Mouse (Mus musculus): ENCODE measurements around the gene Lasp1. TPM values are rescaled to one million over a fixed set of nuclear protein-coding genes. Genes with fewer than 3 reads are reported as not detected.

The Lasp1 gene
- total and polyA plus RNA-seq, 3 experiments = 12.5 to 45.4 (median 18.6) TPM

- H3K4me1 ChIP-seq (ENCODE audit: control insufficient read depth in 1 of 2, insufficient read depth in 2 of 2) = peaks cover 16 to 67% of the 10 kb centered on the region in 2 experiments
- no peak for DNase-seq (ENCODE audit: extremely low read depth)
- no peak overlapping the region for H3K4me2 ChIP-seq (ENCODE audit: insufficient read depth, low read depth, poor library complexity, severe bottlenecking)
- H3K36me3 ChIP-seq (replicated peaks in 1 of 2; ENCODE audit: control insufficient read depth in 1 of 2, insufficient read depth in 1 of 2, low read length in 1 of 2) = peaks cover 2 to 81% of the 10 kb centered on the region in 2 experiments
- H3K9ac ChIP-seq (ENCODE audit: insufficient read depth, low read depth) = no peak overlapping the region
- in situ Hi-C loops (cut with MboI; ENCODE audit: low pct_ligation_motif_present, low pct_unique_long_range_greater_than_20kb, low sequenced_read_pairs) = no loop called here
- no peak overlapping the region for H3K4me3 ChIP-seq (replicated peaks in 1 of 3; ENCODE audit: low read depth in 2 of 3, low read length in 2 of 3, poor library complexity in 1 of 3)
- dilution Hi-C loops (cut with MboI; ENCODE audit: extremely low pct_ligation_motif_present, extremely low pct_unique_long_range_greater_than_20kb, low sequenced_read_pairs) = no loop called here
- no peak overlapping the region for H3K27ac ChIP-seq (ENCODE audit: insufficient read depth, low read depth)
- no peaks in the 10 kb centered on the region for H3K79me2 ChIP-seq (replicated peaks; ENCODE audit: control insufficient read depth, extremely low read depth, insufficient read depth, poor library complexity, severe bottlenecking)
- no peaks in the 10 kb centered on the region for H3K9me3 ChIP-seq (replicated peaks; ENCODE audit: low read length)
- no peaks in the 10 kb centered on the region for H3K27me3 ChIP-seq (replicated peaks)
- TF ChIP-seq EP300 (IDR thresholded peaks at IDR 0.05; ENCODE audit: low read length) (no peak), RCOR1 (conservative IDR thresholded peaks at IDR 0.05; ENCODE audit: low read depth, low read length) (no peak), NRF1 (IDR thresholded peaks at IDR 0.05; ENCODE audit: low read depth, low read length) (no peak), USF2 (conservative IDR thresholded peaks at IDR 0.05; ENCODE audit: low read depth, low read length) (no peak), NELFE (IDR thresholded peaks at IDR 0.05; ENCODE audit: low read depth, low read length) (no peak), ELF1 (IDR thresholded peaks at IDR 0.05; ENCODE audit: low read depth, low read length) (no peak), CHD1 (IDR thresholded peaks at IDR 0.05; ENCODE audit: low read depth, low read length) (no peak), ZKSCAN1 (IDR thresholded peaks at IDR 0.05; ENCODE audit: borderline replicate concordance, low read depth, low read length) (no peak), POLR2A (IDR thresholded peaks at IDR 0.05; ENCODE audit: low read depth, low read length) (no peak), MYC (IDR thresholded peaks at IDR 0.05; ENCODE audit: low read depth, low read length) (no peak), MXI1 (IDR thresholded peaks at IDR 0.05; ENCODE audit: low read depth, low read length) (no peak), MAFK (IDR thresholded peaks at IDR 0.05; ENCODE audit: insufficient replicate concordance, low read length) (no peak)
These were observed 19.2 kb downstream of the Lasp1 start for GRCm38 (mm10) chr11:97818003-97818402.

GRCm38 (mm10) chr11:97818571-97818970, 19.8 kb downstream of the Lasp1 start:
- Histone ChIP-seq H3K27ac (ENCODE audit: insufficient read depth, low read depth) (no peak overlapping the region), H3K36me3 (replicated peaks in 1 of 2; ENCODE audit: control insufficient read depth in 1 of 2, insufficient read depth in 1 of 2, low read length in 1 of 2) (peaks cover 2 to 79% of the 10 kb centered on the region in 2 experiments), H3K4me1 (ENCODE audit: control insufficient read depth in 1 of 2, insufficient read depth in 2 of 2) (peaks cover 16 to 61% of the 10 kb centered on the region in 2 experiments), H3K79me2 (replicated peaks; ENCODE audit: control insufficient read depth, extremely low read depth, insufficient read depth, poor library complexity, severe bottlenecking) (no peaks in the 10 kb centered on the region), H3K27me3 (replicated peaks) (no peaks in the 10 kb centered on the region), H3K4me3 (replicated peaks in 1 of 3; ENCODE audit: low read depth in 2 of 3, low read length in 2 of 3, poor library complexity in 1 of 3) (no peak overlapping the region), H3K4me2 (ENCODE audit: insufficient read depth, low read depth, poor library complexity, severe bottlenecking) (no peak overlapping the region), H3K9ac (ENCODE audit: insufficient read depth, low read depth) (no peak overlapping the region), H3K9me3 (replicated peaks; ENCODE audit: low read length) (no peaks in the 10 kb centered on the region)
- TF ChIP-seq USF2 (conservative IDR thresholded peaks at IDR 0.05; ENCODE audit: low read depth, low read length) (no peak), JUN (IDR thresholded peaks at IDR 0.05; ENCODE audit: insufficient read depth, low read depth, low read length) (no peak), IRF4 (IDR thresholded peaks at IDR 0.05; ENCODE audit: low read depth, low read length) (no peak), TBP (conservative IDR thresholded peaks at IDR 0.05; ENCODE audit: low read depth, low read length) (no peak)
- in situ Hi-C loops (cut with MboI; ENCODE audit: low pct_ligation_motif_present, low pct_unique_long_range_greater_than_20kb, low sequenced_read_pairs) (no loop called here), dilution Hi-C loops (cut with MboI; ENCODE audit: extremely low pct_ligation_motif_present, extremely low pct_unique_long_range_greater_than_20kb, low sequenced_read_pairs) (no loop called here)
- DNase-seq (ENCODE audit: extremely low read depth) = no peak

All from CH12.LX (cell line).